Comparison of ENCODE assay signal across 8 mouse cellular contexts in the genomic region with DNA sequence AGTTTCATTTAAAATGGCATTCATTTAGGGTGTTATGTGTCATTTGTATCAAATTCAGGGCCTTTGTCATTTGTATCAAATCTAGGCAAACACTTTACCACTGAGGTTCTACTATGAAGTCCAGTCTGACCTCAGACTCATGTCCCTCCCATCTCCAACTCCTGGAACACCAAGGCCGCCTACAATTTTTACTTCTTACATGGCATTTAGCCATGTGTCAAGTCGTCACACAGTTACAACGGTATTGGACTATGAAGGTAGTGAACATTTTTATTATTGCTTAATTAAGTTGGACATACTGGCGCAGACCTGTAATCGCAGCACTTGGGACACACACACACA. TPM values are rescaled to one million over a fixed set of nuclear protein-coding genes. Genes with fewer than 3 reads are reported as not detected.
DNase-seq lines count a peak whose midpoint lies in the region; ATAC-seq and TF ChIP-seq lines count a peak whose summit lies in the region.

No protein-coding gene starts in this region.

- no peak for ATAC-seq in heart, embryonic 13.5 days (ENCODE audit: extremely low read depth, insufficient number of reproducible peaks, low FRiP score, low TSS enrichment)
- no peak for ATAC-seq in forebrain, embryonic 16.5 days
- ATAC-seq in liver, embryonic 16.5 days (ENCODE audit: low read depth) = no peak

- intact Hi-C loops in heart, postnatal 25 days (cut with DNase I) = loop anchor here (2.0 kb wide), 2 partner anchors 63 to 103 kb away; no protein-coding TSS in a partner anchor

- no peak for TF ChIP-seq POLR2A in ES-Bruce4 (IDR thresholded peaks at IDR 0.05; ENCODE audit: insufficient read depth, low read length)

- H3K9me3 ChIP-seq in heart, embryonic 13.5 days = no peaks in the 10 kb centered on the region
- no peaks in the 10 kb centered on the region for H3K9me3 ChIP-seq in ES-Bruce4 (replicated peaks; ENCODE audit: control insufficient read depth, insufficient read depth, low read length, poor library complexity, severe bottlenecking)
- H3K9me3 ChIP-seq in forebrain, embryonic 16.5 days (ENCODE audit: control insufficient read depth, low read length) = no peaks in the 10 kb centered on the region
- no peaks in the 10 kb centered on the region for H3K9me3 ChIP-seq in liver, embryonic 16.5 days (replicated peaks; ENCODE audit: control insufficient read depth, low read length)

- WGBS in heart, embryonic 13.5 days = 35% methylated on average over 5 of the region's 5 CpGs
- WGBS in forebrain, embryonic 16.5 days = 33% methylated on average over 5 of the region's 5 CpGs
- WGBS in liver, embryonic 16.5 days (ENCODE audit: insufficient replicate concordance) = 33% methylated on average over 5 of the region's 5 CpGs

- no peak for TF ChIP-seq CTCF in ES-Bruce4 (IDR thresholded peaks at IDR 0.05; ENCODE audit: low read depth, low read length)

- no peak for DNase-seq in heart, postnatal 25 days (ENCODE audit: low spot score)
- no peak for DNase-seq in frontal cortex, postnatal 36 days (ENCODE audit: low spot score in 2 of 2)
- DNase-seq in urinary bladder, postnatal 14 days (ENCODE audit: low spot score) = no peak
- no peak for DNase-seq in gastrocnemius, postnatal 10 days

- no peaks in the 10 kb centered on the region for H3K27me3 ChIP-seq in heart, embryonic 13.5 days (replicated peaks)
- H3K27me3 ChIP-seq in ES-Bruce4 (ENCODE audit: control insufficient read depth, insufficient read depth, low read length, poor library complexity, severe bottlenecking) = no peaks in the 10 kb centered on the region
- no peaks in the 10 kb centered on the region for H3K27me3 ChIP-seq in forebrain, embryonic 16.5 days (replicated peaks; ENCODE audit: control insufficient read depth, insufficient read depth, low read length)
- H3K27me3 ChIP-seq in liver, embryonic 16.5 days (ENCODE audit: control insufficient read depth, insufficient read depth, low read depth, low read length) = no peaks in the 10 kb centered on the region

- H3K27ac ChIP-seq in heart, embryonic 13.5 days (replicated peaks) = peak overlapping the region; percentile 97
- no peak overlapping the region for H3K27ac ChIP-seq in ES-Bruce4 (ENCODE audit: insufficient read depth, low read length)
- no peak overlapping the region; the same call in 1 of the 2 replicates for H3K27ac ChIP-seq in forebrain, embryonic 16.5 days (ENCODE audit: low read length)
- peak overlapping the region; percentile 96 for H3K27ac ChIP-seq in liver, embryonic 16.5 days (ENCODE audit: low read length)

- H3K4me2 ChIP-seq in heart, embryonic 13.5 days = peak overlapping the region; percentile 73
- peak overlapping the region; percentile 52 for H3K4me2 ChIP-seq in forebrain, embryonic 16.5 days (ENCODE audit: low read length)
- H3K4me2 ChIP-seq in liver, embryonic 16.5 days (ENCODE audit: low read depth, low read length) = peak overlapping the region; percentile 80

- H3K9ac ChIP-seq in heart, embryonic 13.5 days = peak overlapping the region; percentile 81
- H3K9ac ChIP-seq in ES-Bruce4 (ENCODE audit: low read depth, poor library complexity, severe bottlenecking) = peak overlapping the region; percentile 43; the same call in 1 of the 2 replicates
- H3K9ac ChIP-seq in forebrain, embryonic 16.5 days (replicated peaks; ENCODE audit: low read depth, low read length) = no peak overlapping the region; the same call in 1 of the 2 replicates
- H3K9ac ChIP-seq in liver, embryonic 16.5 days (ENCODE audit: low read depth, low read length) = peak overlapping the region; percentile 81

- H3K4me3 ChIP-seq in heart, embryonic 13.5 days = peak overlapping the region; percentile 59
- peak overlapping the region; percentile 80 for H3K4me3 ChIP-seq in ES-Bruce4 (ENCODE audit: low read depth, low read length)
- peak overlapping the region; percentile 64 for H3K4me3 ChIP-seq in forebrain, embryonic 16.5 days (replicated peaks; ENCODE audit: low read length)
- peak overlapping the region; percentile 72 for H3K4me3 ChIP-seq in liver, embryonic 16.5 days (ENCODE audit: low read depth, low read length)

- peaks cover 19% of the 10 kb centered on the region for H3K4me1 ChIP-seq in heart, embryonic 13.5 days
- no peaks in the 10 kb centered on the region for H3K4me1 ChIP-seq in ES-Bruce4 (ENCODE audit: control insufficient read depth, insufficient read depth, low read length)
- H3K4me1 ChIP-seq in forebrain, embryonic 16.5 days (replicated peaks; ENCODE audit: control insufficient read depth, insufficient read depth, low read length) = no peaks in the 10 kb centered on the region; the same call in 1 of the 2 replicates
- H3K4me1 ChIP-seq in liver, embryonic 16.5 days (ENCODE audit: control insufficient read depth, low read depth, low read length) = peaks cover 22% of the 10 kb centered on the region

- no peak for TF ChIP-seq EP300 in ES-Bruce4 (IDR thresholded peaks at IDR 0.05; ENCODE audit: insufficient read depth, low read depth, low read length)

- no peaks in the 10 kb centered on the region for H3K36me3 ChIP-seq in heart, embryonic 13.5 days
- H3K36me3 ChIP-seq in ES-Bruce4 (ENCODE audit: control insufficient read depth, insufficient read depth, low read length, poor library complexity, severe bottlenecking) = no peaks in the 10 kb centered on the region
- no peaks in the 10 kb centered on the region for H3K36me3 ChIP-seq in forebrain, embryonic 16.5 days (ENCODE audit: control insufficient read depth, insufficient read depth)
- no peaks in the 10 kb centered on the region for H3K36me3 ChIP-seq in liver, embryonic 16.5 days (ENCODE audit: control insufficient read depth, insufficient read depth)

RNA-seq across cellular contexts. Expression of a gene that starts 6.9 kb away (rescaled TPM):
- polyA plus RNA-seq in heart, embryonic 13.5 days (2015; fragmentation: Nextera tagmentation; extraction: Ambion mirVana) = 32.9 and 35.4 TPM in 2 replicates
- 10 to 100 TPM; 57.4 to 65.4 TPM for total RNA-seq in heart, postnatal 25 days (2021)
- 54.3 and 58.2 TPM in 2 replicates for polyA plus RNA-seq in ES-Bruce4 (2011; ENCODE audit: insufficient read depth, insufficient read length, low read depth, missing spikeins)
- polyA plus RNA-seq in forebrain, embryonic 16.5 days (2015; fragmentation: Nextera tagmentation; extraction: Ambion mirVana) = 6.1 and 6.2 TPM in 2 replicates
- polyA plus RNA-seq in liver, embryonic 16.5 days (2015; fragmentation: Nextera tagmentation; extraction: Ambion mirVana) = 128 and 142 TPM in 2 replicates
- total RNA-seq in gastrocnemius, postnatal 10 days (2021) = 10 to 100 TPM; 16.0 to 16.3 TPM

RNA-seq across cellular contexts. Expression of a gene that starts 7.9 kb away (rescaled TPM):
- polyA plus RNA-seq in heart, embryonic 13.5 days (2015; fragmentation: Nextera tagmentation; extraction: Ambion mirVana) = 23.0 and 28.0 TPM in 2 replicates
- total RNA-seq in heart, postnatal 25 days (2021) = 10 to 100 TPM; 11.4 to 12.6 TPM
- polyA plus RNA-seq in ES-Bruce4 (2011; ENCODE audit: insufficient read depth, insufficient read length, low read depth, missing spikeins) = 23.4 and 25.8 TPM in 2 replicates
- 28.7 and 33.0 TPM in 2 replicates for polyA plus RNA-seq in forebrain, embryonic 16.5 days (2015; fragmentation: Nextera tagmentation; extraction: Ambion mirVana)
- 7.2 and 7.6 TPM in 2 replicates for polyA plus RNA-seq in liver, embryonic 16.5 days (2015; fragmentation: Nextera tagmentation; extraction: Ambion mirVana)
- total RNA-seq in gastrocnemius, postnatal 10 days (2021) = 10 to 100 TPM in 1 of 2 experiments, 1 to 10 TPM in 1; 5.4 to 10.0 TPM

RNA-seq across cellular contexts. Expression of a gene that starts 37.9 kb away (rescaled TPM):
- polyA plus RNA-seq in heart, embryonic 13.5 days (2015; fragmentation: Nextera tagmentation; extraction: Ambion mirVana) = 25.6 and 26.3 TPM in 2 replicates
- total RNA-seq in heart, postnatal 25 days (2021) = 10 to 100 TPM; 31.6 to 35.9 TPM
- 28.2 and 31.5 TPM in 2 replicates for polyA plus RNA-seq in ES-Bruce4 (2011; ENCODE audit: insufficient read depth, insufficient read length, low read depth, missing spikeins)
- 7.7 and 8.8 TPM in 2 replicates for polyA plus RNA-seq in forebrain, embryonic 16.5 days (2015; fragmentation: Nextera tagmentation; extraction: Ambion mirVana)
- polyA plus RNA-seq in liver, embryonic 16.5 days (2015; fragmentation: Nextera tagmentation; extraction: Ambion mirVana) = 17.3 and 22.5 TPM in 2 replicates
- total RNA-seq in gastrocnemius, postnatal 10 days (2021) = 10 to 100 TPM; 23.1 to 32.4 TPM

Comparison
In these comparisons a context has a peak if more than half of its experiments do, and no peak if none do; other contexts are left out.
1. H3K27ac ChIP-seq: peak in heart, embryonic 13.5 days (single experiment) and liver, embryonic 16.5 days (single experiment); none in ES-Bruce4 (single experiment) and forebrain, embryonic 16.5 days (single experiment).
2. Peak in every context shown above with its lines, with median percentiles within 50 percentile points of each other: H3K4me2 ChIP-seq and H3K4me3 ChIP-seq.